Mouse (Mus musculus): ENCODE data around the gene Itpkc. TPM values are rescaled to one million over a fixed set of nuclear protein-coding genes. Genes with fewer than 3 reads are reported as not detected.

The Itpkc gene
- total RNA-seq, 1 experiment: 10.5 TPM

- TF ChIP-seq ZC3H11A (IDR thresholded peaks at IDR 0.05; ENCODE audit: borderline replicate concordance, low read depth, low read length) (no peak), ZNF384 (IDR thresholded peaks at IDR 0.05; ENCODE audit: low read depth, low read length) (no peak), MAFK (IDR thresholded peaks at IDR 0.05; ENCODE audit: insufficient read depth, low read depth, low read length) (no peak), HCFC1 (IDR thresholded peaks at IDR 0.05; ENCODE audit: borderline replicate concordance, insufficient read depth, low read length) (no peak), CHD2 (IDR thresholded peaks at IDR 0.05; ENCODE audit: low read depth, low read length) (no peak)
- Histone ChIP-seq H3K4me3 (ENCODE audit: insufficient read depth in 1 of 2, low read depth in 1 of 2, low read length in 2 of 2, poor library complexity in 1 of 2, severe bottlenecking in 1 of 2) (no peak overlapping the region), H3K36me3 (ENCODE audit: control insufficient read depth, insufficient read depth, low read length, poor library complexity, severe bottlenecking) (peaks cover 24% of the 10 kb centered on the region), H3K9me3 (ENCODE audit: control insufficient read depth, insufficient read depth, low read depth, low read length) (no peaks in the 10 kb centered on the region), H3K27ac (ENCODE audit: insufficient read depth, low read depth, low read length, poor library complexity, severe bottlenecking) (no peak overlapping the region), H3K9ac (ENCODE audit: insufficient read depth, low read depth, low read length, poor library complexity, severe bottlenecking) (no peak overlapping the region; the same call in 1 of the 2 replicates), H3K4me1 (ENCODE audit: control insufficient read depth in 2 of 2, insufficient read depth in 2 of 2, low read length in 2 of 2, poor library complexity in 1 of 2) (peaks cover 0 to 10% of the 10 kb centered on the region in 2 experiments; a peak in 2 of 4 replicates)
- no peak for DNase-seq (ENCODE audit: low read depth, low spot score)
- in situ Hi-C loops (cut with MboI; ENCODE audit: low sequenced_read_pairs in 2 of 2, unreplicated experiment in 2 of 2): no loop called here
Measured at GRCm38 (mm10) chr7:27161744-27162143, 66.7 kb downstream of the Itpkc start.

- no peak overlapping the region for H3K4me3 ChIP-seq (ENCODE audit: insufficient read depth in 1 of 2, low read depth in 1 of 2, low read length in 2 of 2, poor library complexity in 1 of 2, severe bottlenecking in 1 of 2)
- no peak overlapping the region for H3K9ac ChIP-seq (ENCODE audit: insufficient read depth, low read depth, low read length, poor library complexity, severe bottlenecking)
- DNase-seq (ENCODE audit: low read depth, low spot score): no peak
- H3K4me1 ChIP-seq (ENCODE audit: control insufficient read depth in 2 of 2, insufficient read depth in 2 of 2, low read length in 2 of 2, poor library complexity in 1 of 2): peaks cover 0 to 12% of the 10 kb centered on the region in 2 experiments; a peak in 2 of 4 replicates
- no peaks in the 10 kb centered on the region for H3K9me3 ChIP-seq (ENCODE audit: control insufficient read depth, insufficient read depth, low read depth, low read length)
- no peak overlapping the region for H3K27ac ChIP-seq (ENCODE audit: insufficient read depth, low read depth, low read length, poor library complexity, severe bottlenecking)
- TF ChIP-seq CHD2 (IDR thresholded peaks at IDR 0.05; ENCODE audit: low read depth, low read length): no peak
- TF ChIP-seq ZNF384 (IDR thresholded peaks at IDR 0.05; ENCODE audit: low read depth, low read length): no peak
- no peak for TF ChIP-seq ZC3H11A (IDR thresholded peaks at IDR 0.05; ENCODE audit: borderline replicate concordance, low read depth, low read length)
- in situ Hi-C loops (cut with MboI; ENCODE audit: low sequenced_read_pairs in 2 of 2, unreplicated experiment in 2 of 2): no loop called here
- H3K36me3 ChIP-seq (ENCODE audit: control insufficient read depth, insufficient read depth, low read length, poor library complexity, severe bottlenecking): peaks cover 24% of the 10 kb centered on the region
Measured at GRCm38 (mm10) chr7:27160921-27161320, 67.5 kb downstream of the Itpkc start.

DNA sequence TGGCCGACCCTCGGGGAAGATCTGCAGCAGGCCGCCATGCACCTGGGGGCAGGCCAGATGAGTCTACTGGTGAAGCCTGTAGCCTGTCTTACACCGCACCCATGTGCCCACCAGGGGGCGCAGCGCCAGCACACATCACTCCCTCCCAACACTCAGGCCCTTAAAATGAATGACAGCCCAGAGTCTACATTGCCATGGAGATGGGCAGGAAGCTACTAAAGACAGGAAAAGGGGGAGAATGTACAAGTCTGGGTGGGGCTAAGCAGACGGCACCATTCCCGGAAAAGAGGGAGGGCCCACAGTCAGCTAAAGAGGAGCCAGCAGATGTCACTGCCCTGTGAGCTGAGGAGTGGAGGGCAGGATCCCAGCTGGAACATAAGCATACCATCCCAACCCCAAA is 68.6 kb downstream of the Itpkc start:
- Histone ChIP-seq H3K27ac (ENCODE audit: insufficient read depth, low read depth, low read length, poor library complexity, severe bottlenecking) (no peak overlapping the region), H3K4me3 (ENCODE audit: insufficient read depth in 1 of 2, low read depth in 1 of 2, low read length in 2 of 2, poor library complexity in 1 of 2, severe bottlenecking in 1 of 2) (no peak overlapping the region), H3K4me1 (ENCODE audit: control insufficient read depth in 2 of 2, insufficient read depth in 2 of 2, low read length in 2 of 2, poor library complexity in 1 of 2) (peaks cover 0 to 9% of the 10 kb centered on the region in 2 experiments; a peak in 2 of 4 replicates), H3K9me3 (ENCODE audit: control insufficient read depth, insufficient read depth, low read depth, low read length) (no peaks in the 10 kb centered on the region), H3K9ac (ENCODE audit: insufficient read depth, low read depth, low read length, poor library complexity, severe bottlenecking) (no peak overlapping the region), H3K36me3 (ENCODE audit: control insufficient read depth, insufficient read depth, low read length, poor library complexity, severe bottlenecking) (peaks cover 24% of the 10 kb centered on the region)
- TF ChIP-seq ZNF384 (IDR thresholded peaks at IDR 0.05; ENCODE audit: low read depth, low read length): no peak
- TF ChIP-seq HCFC1 (IDR thresholded peaks at IDR 0.05; ENCODE audit: borderline replicate concordance, insufficient read depth, low read length): peak; percentile 42; the same call in 1 of the 2 replicates
- 0 out of 2 replicates have a peak, but pooled peaks have one; percentile 24 for TF ChIP-seq ZC3H11A (IDR thresholded peaks at IDR 0.05; ENCODE audit: borderline replicate concordance, low read depth, low read length)
- in situ Hi-C loops (cut with MboI; ENCODE audit: low sequenced_read_pairs in 2 of 2, unreplicated experiment in 2 of 2): no loop called here
- DNase-seq (ENCODE audit: low read depth, low spot score): peak; percentile 91

- H3K36me3 ChIP-seq (ENCODE audit: control insufficient read depth, insufficient read depth, low read length, poor library complexity, severe bottlenecking): peaks cover 24% of the 10 kb centered on the region
- no peak overlapping the region for H3K27ac ChIP-seq (ENCODE audit: insufficient read depth, low read depth, low read length, poor library complexity, severe bottlenecking)
- H3K9me3 ChIP-seq (ENCODE audit: control insufficient read depth, insufficient read depth, low read depth, low read length): no peaks in the 10 kb centered on the region
- H3K9ac ChIP-seq (ENCODE audit: insufficient read depth, low read depth, low read length, poor library complexity, severe bottlenecking): no peak overlapping the region
- in situ Hi-C loops (cut with MboI; ENCODE audit: low sequenced_read_pairs in 2 of 2, unreplicated experiment in 2 of 2): no loop called here
- H3K4me1 ChIP-seq (ENCODE audit: control insufficient read depth in 2 of 2, insufficient read depth in 2 of 2, low read length in 2 of 2, poor library complexity in 1 of 2): peaks cover 0 to 9% of the 10 kb centered on the region in 2 experiments; a peak in 2 of 4 replicates
- DNase-seq (ENCODE audit: low read depth, low spot score): no peak
- H3K4me3 ChIP-seq (ENCODE audit: insufficient read depth in 1 of 2, low read depth in 1 of 2, low read length in 2 of 2, poor library complexity in 1 of 2, severe bottlenecking in 1 of 2): no peak overlapping the region
- TF ChIP-seq ZC3H11A (IDR thresholded peaks at IDR 0.05; ENCODE audit: borderline replicate concordance, low read depth, low read length): no peak
- no peak for TF ChIP-seq MAFK (IDR thresholded peaks at IDR 0.05; ENCODE audit: insufficient read depth, low read depth, low read length)
- no peak for TF ChIP-seq ZNF384 (IDR thresholded peaks at IDR 0.05; ENCODE audit: low read depth, low read length)
- TF ChIP-seq HCFC1 (IDR thresholded peaks at IDR 0.05; ENCODE audit: borderline replicate concordance, insufficient read depth, low read length): no peak
- TF ChIP-seq CHD2 (IDR thresholded peaks at IDR 0.05; ENCODE audit: low read depth, low read length): no peak
Measured at GRCm38 (mm10) chr7:27159256-27159655, 69.2 kb downstream of the Itpkc start.

GRCm38 (mm10) chr7:27158171-27158570 is 70.3 kb downstream of the Itpkc start:
- Histone ChIP-seq H3K4me3 (ENCODE audit: insufficient read depth in 1 of 2, low read depth in 1 of 2, low read length in 2 of 2, poor library complexity in 1 of 2, severe bottlenecking in 1 of 2) (no peak overlapping the region), H3K27ac (ENCODE audit: insufficient read depth, low read depth, low read length, poor library complexity, severe bottlenecking) (no peak overlapping the region), H3K9ac (ENCODE audit: insufficient read depth, low read depth, low read length, poor library complexity, severe bottlenecking) (no peak overlapping the region), H3K4me1 (ENCODE audit: control insufficient read depth in 2 of 2, insufficient read depth in 2 of 2, low read length in 2 of 2, poor library complexity in 1 of 2) (peaks cover 0 to 8% of the 10 kb centered on the region in 2 experiments; a peak in 2 of 4 replicates), H3K9me3 (ENCODE audit: control insufficient read depth, insufficient read depth, low read depth, low read length) (no peaks in the 10 kb centered on the region), H3K36me3 (ENCODE audit: control insufficient read depth, insufficient read depth, low read length, poor library complexity, severe bottlenecking) (peaks cover 24% of the 10 kb centered on the region)
- in situ Hi-C loops (cut with MboI; ENCODE audit: low sequenced_read_pairs in 2 of 2, unreplicated experiment in 2 of 2): no loop called here
- no peak for DNase-seq (ENCODE audit: low read depth, low spot score)
- TF ChIP-seq HCFC1 (IDR thresholded peaks at IDR 0.05; ENCODE audit: borderline replicate concordance, insufficient read depth, low read length): no peak

Other genes with a start within 250 kb of the Itpkc start
- gene Cyp2a12, start 199.6 kb downstream of the Itpkc start, total RNA-seq (2012; rRNA removed): not detected in 2 replicates
- not detected in 2 replicates for gene Cyp2f2, start 108.8 kb downstream of the Itpkc start, total RNA-seq (2012; rRNA removed)
- 0.32 and 0.58 TPM in 2 replicates for gene Cyp2t4, start 74.9 kb downstream of the Itpkc start, total RNA-seq (2012; rRNA removed)
- 53.4 and 56.3 TPM in 2 replicates for gene Egln2, start 61.9 kb downstream of the Itpkc start, total RNA-seq (2012; rRNA removed)
- 28.3 and 44.2 TPM in 2 replicates for gene Rab4b, start 49.8 kb downstream of the Itpkc start, total RNA-seq (2012; rRNA removed)
- 1.3 TPM in 1 of 2 replicates, not detected in the other for gene Gm21983, start 47.6 kb downstream of the Itpkc start, total RNA-seq (2012; rRNA removed)
- 12.5 and 36.3 TPM in 2 replicates for gene Mia, start 47.5 kb downstream of the Itpkc start, total RNA-seq (2012; rRNA removed)
- gene BC024978, start 32.9 kb downstream of the Itpkc start, total RNA-seq (2012; rRNA removed): 10.4 and 12.0 TPM in 2 replicates
- 113 and 129 TPM in 2 replicates for gene Snrpa, start 32.4 kb downstream of the Itpkc start, total RNA-seq (2012; rRNA removed)
- gene Coq8b, start 4.4 kb upstream of the Itpkc start, total RNA-seq (2012; rRNA removed): 12.8 and 18.3 TPM in 2 replicates
- gene Numbl, start 29.8 kb upstream of the Itpkc start, total RNA-seq (2012; rRNA removed): 11.9 and 14.1 TPM in 2 replicates
- 65.8 and 114 TPM in 2 replicates for gene Ltbp4, start 109.0 kb upstream of the Itpkc start, total RNA-seq (2012; rRNA removed)
- gene Shkbp1, start 127.4 kb upstream of the Itpkc start, total RNA-seq (2012; rRNA removed): 28.8 and 45.5 TPM in 2 replicates
- 1.4 and 1.5 TPM in 2 replicates for gene Gm20479, start 128.8 kb upstream of the Itpkc start, total RNA-seq (2012; rRNA removed)
- gene Sptbn4, start 219.0 kb upstream of the Itpkc start, total RNA-seq (2012; rRNA removed): 9.1 and 18.6 TPM in 2 replicates
- 22.0 and 29.6 TPM in 2 replicates for gene Blvrb, start 219.3 kb upstream of the Itpkc start, total RNA-seq (2012; rRNA removed)
- gene Sertad3, start 245.1 kb upstream of the Itpkc start, total RNA-seq (2012; rRNA removed): 5.4 and 6.2 TPM in 2 replicates